In the genomic region with DNA sequence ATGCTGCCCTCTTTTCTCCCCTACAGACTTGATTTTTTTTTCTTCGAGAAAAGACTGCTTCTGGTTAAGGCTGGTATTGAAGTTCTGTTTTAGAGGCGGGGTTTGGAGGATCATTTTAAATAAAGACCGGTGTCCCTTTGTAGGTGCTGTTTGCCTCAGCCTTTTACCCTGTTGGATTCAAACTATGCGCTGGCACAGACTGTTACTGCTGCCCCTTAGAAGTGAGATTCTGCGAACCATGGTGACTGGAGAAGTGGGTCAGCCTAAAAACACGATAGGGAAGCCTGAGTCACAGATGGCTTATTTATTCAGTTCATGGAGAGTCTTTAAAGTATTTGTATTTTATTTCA, we compare ENCODE assay signal across 8 mouse cellular contexts. TPM values are rescaled to one million over a fixed set of nuclear protein-coding genes. Genes with fewer than 3 reads are reported as not detected.
DNase-seq lines count a peak whose midpoint lies in the region; ATAC-seq lines count a peak whose summit lies in the region.

No protein-coding gene starts in this region.

- no peaks in the 10 kb centered on the region for H3K36me3 ChIP-seq in kidney, embryonic 16.5 days (ENCODE audit: insufficient read depth, low read length)
- no peaks in the 10 kb centered on the region for H3K36me3 ChIP-seq in forebrain, embryonic 15.5 days
- H3K36me3 ChIP-seq in limb, embryonic 12.5 days: no peaks in the 10 kb centered on the region
- H3K36me3 ChIP-seq in neural tube, embryonic 15.5 days: no peaks in the 10 kb centered on the region

- H3K9ac ChIP-seq in kidney, embryonic 16.5 days (replicated peaks; ENCODE audit: low read length): peak overlapping the region; percentile 82
- H3K9ac ChIP-seq in forebrain, embryonic 15.5 days (replicated peaks): peak overlapping the region; percentile 79
- peak overlapping the region; percentile 80 for H3K9ac ChIP-seq in limb, embryonic 12.5 days (replicated peaks)
- H3K9ac ChIP-seq in neural tube, embryonic 15.5 days (replicated peaks): peak overlapping the region; percentile 69

- H3K27ac ChIP-seq in kidney, embryonic 16.5 days (ENCODE audit: low read length): peak overlapping the region; percentile 78
- peak overlapping the region; percentile 97 for H3K27ac ChIP-seq in forebrain, embryonic 15.5 days (replicated peaks)
- H3K27ac ChIP-seq in limb, embryonic 12.5 days: 0 out of 2 replicates have a peak overlapping the region, but pooled peaks have one; percentile 81
- peak overlapping the region; percentile 93 for H3K27ac ChIP-seq in neural tube, embryonic 15.5 days (replicated peaks)

- no peaks in the 10 kb centered on the region for H3K9me3 ChIP-seq in kidney, embryonic 16.5 days (ENCODE audit: low read length)
- no peaks in the 10 kb centered on the region for H3K9me3 ChIP-seq in forebrain, embryonic 15.5 days
- no peaks in the 10 kb centered on the region for H3K9me3 ChIP-seq in limb, embryonic 12.5 days
- no peaks in the 10 kb centered on the region for H3K9me3 ChIP-seq in neural tube, embryonic 15.5 days (replicated peaks)

- 3% methylated on average over 6 of the region's 6 CpGs for WGBS in kidney, embryonic 16.5 days
- 0% methylated on average over 6 of the region's 6 CpGs for WGBS in forebrain, embryonic 15.5 days
- 5% methylated on average over 6 of the region's 6 CpGs for WGBS in limb, embryonic 12.5 days
- under 1% methylated on average over 6 of the region's 6 CpGs for WGBS in neural tube, embryonic 15.5 days

- no peaks in the 10 kb centered on the region for H3K27me3 ChIP-seq in kidney, embryonic 16.5 days (ENCODE audit: insufficient read depth, low read length)
- no peaks in the 10 kb centered on the region for H3K27me3 ChIP-seq in forebrain, embryonic 15.5 days
- H3K27me3 ChIP-seq in limb, embryonic 12.5 days: no peaks in the 10 kb centered on the region
- no peaks in the 10 kb centered on the region for H3K27me3 ChIP-seq in neural tube, embryonic 15.5 days (replicated peaks)

- peak overlapping the region; percentile 76 for H3K4me2 ChIP-seq in kidney, embryonic 16.5 days (replicated peaks; ENCODE audit: low read depth, low read length)
- peak overlapping the region; percentile 80 for H3K4me2 ChIP-seq in forebrain, embryonic 15.5 days (replicated peaks)
- H3K4me2 ChIP-seq in limb, embryonic 12.5 days: peak overlapping the region; percentile 82
- H3K4me2 ChIP-seq in neural tube, embryonic 15.5 days: peak overlapping the region; percentile 71

- H3K4me1 ChIP-seq in kidney, embryonic 16.5 days (ENCODE audit: insufficient read depth, low read length): peaks cover 14% of the 10 kb centered on the region
- H3K4me1 ChIP-seq in forebrain, embryonic 15.5 days: peaks cover 27% of the 10 kb centered on the region
- H3K4me1 ChIP-seq in limb, embryonic 12.5 days (replicated peaks): peaks cover 6% of the 10 kb centered on the region
- peaks cover 23% of the 10 kb centered on the region for H3K4me1 ChIP-seq in neural tube, embryonic 15.5 days

- ATAC-seq in kidney, embryonic 16.5 days (ENCODE audit: low FRiP score, low TSS enrichment): no peak
- ATAC-seq in forebrain, embryonic 15.5 days (replicated peaks): no peak
- no peak for ATAC-seq in limb, embryonic 12.5 days (ENCODE audit: insufficient number of reproducible peaks, insufficient read depth, low FRiP score, low TSS enrichment, low read depth)
- ATAC-seq in neural tube, embryonic 15.5 days (ENCODE audit: low FRiP score): no peak

- peak overlapping the region; percentile 67 for H3K4me3 ChIP-seq in kidney, embryonic 16.5 days (ENCODE audit: low read length)
- H3K4me3 ChIP-seq in forebrain, embryonic 15.5 days: peak overlapping the region; percentile 78
- H3K4me3 ChIP-seq in limb, embryonic 12.5 days (replicated peaks): peak overlapping the region; percentile 76
- peak overlapping the region; percentile 93 for H3K4me3 ChIP-seq in neural tube, embryonic 15.5 days (replicated peaks)

- DNase-seq in kidney, postnatal 10 days: no peak
- DNase-seq in adrenal gland, postnatal 10 days: peak; percentile 36
- DNase-seq in thymus, postnatal 36 days: no peak
- DNase-seq in spleen, postnatal 4 days (ENCODE audit: low spot score in 2 of 2): no peak

RNA-seq across cellular contexts. Expression of gene Nmt2, which starts 1.1 kb away (rescaled TPM):
- 45.1 and 51.2 TPM in 2 replicates for polyA plus RNA-seq in kidney, embryonic 16.5 days (2015; fragmentation: Nextera tagmentation; extraction: Ambion mirVana)
- total RNA-seq in adrenal gland, postnatal 10 days (2021): 10 to 100 TPM; 49.0 to 55.3 TPM
- polyA plus RNA-seq in forebrain, embryonic 15.5 days (2015; fragmentation: Nextera tagmentation; extraction: Ambion mirVana): 99.7 and 108 TPM in 2 replicates
- 35.2 and 38.6 TPM in 2 replicates for polyA plus RNA-seq in limb, embryonic 12.5 days (2016; fragmentation: Nextera tagmentation; extraction: Ambion mirVana)
- 88.6 and 106 TPM in 2 replicates for polyA plus RNA-seq in neural tube, embryonic 15.5 days (2015; fragmentation: Nextera tagmentation; extraction: Ambion mirVana)

RNA-seq across cellular contexts. Expression of gene Rpp38, which starts 47.3 kb away (rescaled TPM):
- polyA plus RNA-seq in kidney, embryonic 16.5 days (2015; fragmentation: Nextera tagmentation; extraction: Ambion mirVana): 19.7 and 20.5 TPM in 2 replicates
- total RNA-seq in adrenal gland, postnatal 10 days (2021): 10 to 100 TPM in 1 of 2 experiments, 1 to 10 TPM in 1; 9.6 to 16.8 TPM
- 15.2 and 15.3 TPM in 2 replicates for polyA plus RNA-seq in forebrain, embryonic 15.5 days (2015; fragmentation: Nextera tagmentation; extraction: Ambion mirVana)
- polyA plus RNA-seq in limb, embryonic 12.5 days (2016; fragmentation: Nextera tagmentation; extraction: Ambion mirVana): 17.4 and 20.7 TPM in 2 replicates
- 11.6 and 14.1 TPM in 2 replicates for polyA plus RNA-seq in neural tube, embryonic 15.5 days (2015; fragmentation: Nextera tagmentation; extraction: Ambion mirVana)

RNA-seq across cellular contexts. Expression of gene Acbd7, which starts 50.8 kb away (rescaled TPM):
- polyA plus RNA-seq in kidney, embryonic 16.5 days (2015; fragmentation: Nextera tagmentation; extraction: Ambion mirVana): 0.86 and 0.99 TPM in 2 replicates
- under 1 TPM in 1 of 2 experiments, not detected in 1; 0.64 TPM for total RNA-seq in adrenal gland, postnatal 10 days (2021)
- polyA plus RNA-seq in forebrain, embryonic 15.5 days (2015; fragmentation: Nextera tagmentation; extraction: Ambion mirVana): 0.91 and 1.3 TPM in 2 replicates
- 0.60 TPM in 1 of 2 replicates, not detected in the other for polyA plus RNA-seq in limb, embryonic 12.5 days (2016; fragmentation: Nextera tagmentation; extraction: Ambion mirVana)
- 4.3 and 5.2 TPM in 2 replicates for polyA plus RNA-seq in neural tube, embryonic 15.5 days (2015; fragmentation: Nextera tagmentation; extraction: Ambion mirVana)
